Mouse (Mus musculus) lung, postnatal 0 days (tissue): ENCODE measurements around the gene Sirt1. TPM values are rescaled to one million over a fixed set of nuclear protein-coding genes. Genes with fewer than 3 reads are reported as not detected.
A peak's percentile ranks its signal among the peaks of the same experiment; 100 is the strongest.

Experiments used
- ATAC-seq: fragments of 200-750 bp; cut with Nextera tagmentation; 2 replicates; pipeline ENCODE4 v1.8.0; 2017; ENCODE audit warnings: moderate library complexity
- DNase-seq: peaks from one replicate; pipeline ENCODE4 v3.0.0-alpha.2; 2016; ENCODE audit warnings: low spot score
- H3K27ac ChIP-seq: fragments of 300-500 bp; sonication (generic); 2 replicates; pipeline ENCODE4 v1.5.1; 2014; ENCODE audit warnings: antibody characterized with exemption, mild to moderate bottlenecking, low read length, mixed read lengths
- H3K27me3 ChIP-seq: fragments of 300-500 bp; sonication (generic); replicated peaks from 2 replicates; pipeline ENCODE4 v1.6.1; 2014; ENCODE audit warnings: low read length, mixed read lengths; ENCODE audit not compliant: insufficient read depth
- H3K36me3 ChIP-seq: fragments of 300-500 bp; sonication (generic); 2 replicates; pipeline ENCODE4 v1.6.1; 2014; ENCODE audit warnings: low read length, mixed read lengths; ENCODE audit not compliant: insufficient read depth
- H3K4me1 ChIP-seq: fragments of 300-500 bp; sonication (generic); 2 replicates; pipeline ENCODE4 v1.6.1; 2014; ENCODE audit warnings: antibody characterized with exemption, low read depth, low read length, mixed read lengths; ENCODE audit not compliant: insufficient read depth
- H3K4me2 ChIP-seq: fragments of 300-500 bp; sonication (generic); replicated peaks from 2 replicates; pipeline ENCODE4 v1.6.1; 2014; ENCODE audit warnings: low read depth, mild to moderate bottlenecking, low read length, moderate library complexity, mixed read lengths
- H3K4me3 ChIP-seq: fragments of 300-500 bp; sonication (generic); 2 replicates; pipeline ENCODE4 v1.5.1; 2014; ENCODE audit warnings: low read depth, low read length
- H3K9ac ChIP-seq: fragments of 300-500 bp; sonication (generic); replicated peaks from 2 replicates; pipeline ENCODE4 v1.6.1; 2014; ENCODE audit warnings: low read depth, mild to moderate bottlenecking
- H3K9me3 ChIP-seq: fragments of 300-500 bp; sonication (generic); 2 replicates; pipeline ENCODE4 v1.6.1; 2016; ENCODE audit warnings: low read length, mixed read lengths
- CTCF ChIP-seq: IDR thresholded peaks from 2 replicates; pipeline ENCODE4 v1.5.1; 2016; ENCODE audit warnings: antibody characterized with exemption, mild to moderate bottlenecking
- EP300 ChIP-seq: IDR thresholded peaks from 2 replicates; pipeline ENCODE4 v1.6.1; 2016; ENCODE audit warnings: antibody characterized with exemption, mild to moderate bottlenecking, control low read depth
- WGBS: fragments of 180-500 bp; shearing (Covaris S2); extraction: QIAGEN DNeasy Blood & Tissue Kit; methylation state at CpG from one replicate; pipeline ENCODE4 v1.1.7; 2014; 5-methylcytosine and 5-hydroxymethylcytosine counted together
- polyA plus RNA-seq: library from polyadenylated mRNA; unstranded; fragments of >200 nt; fragmentation: Nextera tagmentation; extraction: Ambion mirVana; gene quantifications from 2 replicates; pipeline ENCODE4 v1.2.1, GENCODE M21; 2015

Sirt1 gene
- 5.4 and 5.5 TPM in 2 replicates for polyA plus RNA-seq

DNA sequence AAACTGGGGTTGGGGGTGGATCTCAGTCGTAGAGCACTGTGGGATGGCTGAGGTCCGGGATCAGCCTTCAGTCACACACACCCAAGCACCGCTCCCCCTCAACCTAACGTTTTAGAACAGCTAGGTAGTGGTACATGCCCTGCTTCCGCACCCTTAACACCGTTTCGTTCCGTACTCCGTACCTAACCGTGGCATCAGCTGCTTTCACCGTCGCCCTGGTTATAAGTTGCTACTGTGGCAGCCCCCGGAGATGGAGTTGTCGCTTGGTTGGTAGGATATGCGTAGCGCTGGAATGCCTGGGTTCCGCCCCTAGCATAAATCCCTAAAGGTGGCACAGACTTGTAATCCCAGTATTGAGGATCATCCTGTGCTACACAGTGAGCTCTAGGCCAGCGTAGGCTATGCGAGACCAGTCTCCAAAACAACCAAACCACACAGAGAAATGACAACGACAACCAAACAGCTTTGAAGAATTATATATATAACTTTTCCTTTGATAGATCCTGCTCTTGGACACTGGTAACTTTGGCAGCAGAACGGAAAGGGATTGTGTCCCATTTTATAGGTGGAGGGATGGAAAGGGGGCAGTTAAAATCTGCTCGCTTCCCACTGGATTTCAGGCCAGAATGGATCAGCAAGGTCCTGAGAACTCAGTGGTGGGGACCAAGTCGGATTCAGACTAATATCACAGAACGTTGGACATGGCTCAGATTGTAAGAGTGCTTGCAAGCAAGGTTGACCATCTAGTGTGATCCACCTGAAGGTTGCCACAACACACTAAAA is at the start of gene Sirt1:
Sirt1 (minus strand) TSS at position 207 of the 783 bp plus-strand sequence.
- DNase-seq (peak; percentile 29), ATAC-seq (no peak)
- Histone ChIP-seq H3K4me2 (peak within 1 kb of the TSS; percentile 77), H3K9ac (peak within 1 kb of the TSS; percentile 44; the same call in 1 of the 2 replicates), H3K36me3 (no peaks in the 10 kb centered on the region), H3K27ac (peak within 1 kb of the TSS; percentile 44), H3K4me3 (peak within 1 kb of the TSS; percentile 56), H3K9me3 (no peaks in the 10 kb centered on the region), H3K4me1 (0 out of 2 replicates have a peak, but pooled peaks cover 7% of the 10 kb centered on the region), H3K27me3 (no peaks in the 10 kb centered on the region)
- no peak for TF ChIP-seq EP300
- no peak for TF ChIP-seq CTCF
- 3% methylated on average over 24 of the region's 24 CpGs for WGBS

DNA sequence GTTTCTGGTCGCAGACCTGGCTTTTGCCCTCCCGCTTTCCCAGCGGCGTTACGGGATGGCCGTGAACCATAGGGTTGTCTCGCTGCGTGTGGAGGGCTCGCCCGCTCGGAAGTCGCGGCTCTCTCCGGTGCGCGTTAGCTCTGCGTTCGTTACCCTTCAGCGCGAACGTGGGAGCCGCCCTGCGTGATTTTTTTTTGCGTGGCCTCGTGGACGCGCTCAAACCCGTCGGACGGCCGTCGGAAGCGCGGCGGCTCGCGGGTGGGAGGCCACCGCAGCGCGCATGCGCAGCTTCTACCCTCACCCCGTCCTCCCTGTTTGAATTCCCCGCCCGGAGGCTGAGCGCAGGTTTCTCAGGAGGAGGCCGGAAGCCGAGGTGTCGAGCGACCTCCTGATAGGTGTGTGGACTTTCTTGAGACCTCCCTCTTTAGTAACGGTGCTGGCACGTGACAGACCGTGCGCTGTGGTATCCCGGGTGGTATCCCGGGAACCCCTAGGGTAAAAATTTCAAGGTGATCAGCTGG is 48.3 kb upstream of the Sirt1 start, which contains the start of gene Ctnna3:
Ctnna3 (plus strand) TSS at position 314 of the 521 bp plus-strand sequence.
- no peaks in the 10 kb centered on the region for H3K9me3 ChIP-seq
- no peak for TF ChIP-seq EP300
- TF ChIP-seq CTCF, result no peak
- WGBS, result under 1% methylated on average over 55 of the region's 55 CpGs
- H3K4me3 ChIP-seq, result peak within 1 kb of the TSS; percentile 94
- H3K36me3 ChIP-seq, result no peaks in the 10 kb centered on the region
- peak within 1 kb of the TSS; percentile 79 for H3K27ac ChIP-seq
- H3K4me1 ChIP-seq, result no peaks in the 10 kb centered on the region; the same call in 1 of the 2 replicates
- DNase-seq (peak; percentile 95), ATAC-seq (peak; percentile 92)
- H3K9ac ChIP-seq, result peak within 1 kb of the TSS; percentile 56
- no peaks in the 10 kb centered on the region for H3K27me3 ChIP-seq
- H3K4me2 ChIP-seq, result peak within 1 kb of the TSS; percentile 64

DNA sequence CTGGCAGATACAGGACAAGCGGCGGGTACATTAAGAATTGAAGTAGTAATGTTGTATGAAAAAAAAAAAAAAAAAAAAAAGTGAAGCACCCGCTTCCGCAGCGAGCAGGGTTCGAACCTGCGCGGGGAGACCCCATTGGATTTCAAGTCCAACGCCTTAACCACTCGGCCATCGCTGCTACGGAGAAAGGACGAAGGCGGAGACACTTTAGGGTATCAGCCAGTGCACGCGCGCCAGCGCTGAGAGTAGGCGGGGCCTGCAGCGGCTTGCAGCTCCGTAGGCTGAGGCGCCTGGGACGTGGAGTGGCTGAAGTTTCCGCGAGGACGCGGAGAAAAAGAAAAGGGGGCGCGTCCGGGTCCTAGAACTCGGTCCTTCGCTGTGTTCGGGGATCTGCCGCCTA is 47.9 kb upstream of the Sirt1 start:
- no peaks in the 10 kb centered on the region; the same call in 1 of the 2 replicates for H3K4me1 ChIP-seq
- ATAC-seq, result peak; percentile 95
- no peaks in the 10 kb centered on the region for H3K27me3 ChIP-seq
- H3K9me3 ChIP-seq, result no peaks in the 10 kb centered on the region
- peak overlapping the region; percentile 94 for H3K4me3 ChIP-seq
- WGBS, result under 1% methylated on average over 34 of the region's 34 CpGs
- H3K9ac ChIP-seq, result peak overlapping the region; percentile 56
- H3K36me3 ChIP-seq, result no peaks in the 10 kb centered on the region
- DNase-seq, result peak; percentile 95
- H3K27ac ChIP-seq, result peak overlapping the region; percentile 79
- TF ChIP-seq EP300 (no peak), CTCF (no peak)
- peak overlapping the region; percentile 64 for H3K4me2 ChIP-seq

DNA sequence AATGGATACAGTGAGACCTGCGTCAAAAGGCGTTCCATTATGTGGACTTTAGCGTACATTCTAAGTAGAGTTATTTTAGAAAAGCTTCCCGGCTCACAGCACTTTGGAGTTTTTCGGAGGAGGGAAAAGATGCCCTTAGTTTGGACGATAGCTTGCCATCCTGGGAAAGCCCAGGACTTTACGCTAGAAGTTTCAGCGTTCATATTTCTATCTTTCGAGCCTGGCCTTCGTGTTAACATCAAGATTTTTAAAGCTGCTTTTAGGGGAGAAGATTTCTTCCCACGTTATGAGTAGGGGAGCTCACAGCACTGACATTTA is 47.5 kb upstream of the Sirt1 start:
- H3K4me2 ChIP-seq, result peak overlapping the region; percentile 64
- WGBS, result under 1% methylated on average over 11 of the region's 11 CpGs
- no peaks in the 10 kb centered on the region for H3K9me3 ChIP-seq
- H3K27ac ChIP-seq, result no peak overlapping the region
- 0 out of 2 replicates have a peak overlapping the region, but pooled peaks have one; percentile 32 for H3K9ac ChIP-seq
- DNase-seq (no peak), ATAC-seq (no peak)
- no peaks in the 10 kb centered on the region for H3K36me3 ChIP-seq
- peak overlapping the region; percentile 94 for H3K4me3 ChIP-seq
- H3K27me3 ChIP-seq, result no peaks in the 10 kb centered on the region
- H3K4me1 ChIP-seq, result no peaks in the 10 kb centered on the region; the same call in 1 of the 2 replicates
- TF ChIP-seq EP300, result no peak
- no peak for TF ChIP-seq CTCF

DNA sequence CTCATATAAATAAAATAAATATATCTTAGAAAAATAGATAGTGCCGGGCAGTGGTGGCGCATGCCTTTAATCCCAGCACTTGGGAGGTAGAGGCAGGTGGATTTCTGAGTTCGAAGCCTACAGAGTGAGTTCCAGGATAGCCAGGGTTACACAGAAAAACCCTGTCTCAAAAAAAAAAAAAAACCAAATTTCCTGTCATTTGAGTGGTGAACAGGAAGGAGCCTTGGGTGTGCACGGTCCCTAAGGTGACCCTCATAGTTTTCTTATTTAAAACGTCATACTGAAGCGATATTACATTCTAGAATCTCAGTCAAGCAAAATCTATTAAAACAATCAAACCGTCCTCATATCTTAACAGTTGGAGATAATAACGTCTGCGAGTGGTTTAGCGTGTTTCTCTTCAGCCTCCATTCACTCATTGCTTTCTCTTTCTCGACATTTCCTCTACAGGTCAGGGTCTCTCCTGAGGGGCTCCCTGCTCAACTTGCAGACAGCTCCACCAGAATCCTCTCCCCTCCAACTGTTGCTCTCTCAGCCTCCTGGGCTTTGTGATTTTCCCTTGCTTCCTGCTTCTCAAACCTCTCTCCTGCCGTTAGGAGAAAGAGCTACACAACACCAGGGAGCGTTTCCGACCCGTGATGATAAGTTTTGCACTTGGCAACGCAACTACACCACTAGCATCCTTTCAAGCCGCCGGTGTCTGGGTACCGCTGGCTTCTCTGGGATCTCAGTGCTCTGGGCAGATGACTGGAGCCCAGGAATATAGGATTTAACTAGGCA is 46.9 kb upstream of the Sirt1 start:
- Histone ChIP-seq H3K9ac (0 out of 2 replicates have a peak overlapping the region, but pooled peaks have one; percentile 32), H3K4me3 (peak overlapping the region; percentile 94), H3K9me3 (no peaks in the 10 kb centered on the region), H3K4me1 (no peaks in the 10 kb centered on the region; the same call in 1 of the 2 replicates), H3K27me3 (no peaks in the 10 kb centered on the region), H3K4me2 (peak overlapping the region; percentile 64), H3K27ac (no peak overlapping the region), H3K36me3 (no peaks in the 10 kb centered on the region)
- WGBS, result 15% methylated on average over 19 of the region's 19 CpGs
- DNase-seq (peak; percentile 45), ATAC-seq (no peak)
- TF ChIP-seq EP300 (no peak), CTCF (no peak)

DNA sequence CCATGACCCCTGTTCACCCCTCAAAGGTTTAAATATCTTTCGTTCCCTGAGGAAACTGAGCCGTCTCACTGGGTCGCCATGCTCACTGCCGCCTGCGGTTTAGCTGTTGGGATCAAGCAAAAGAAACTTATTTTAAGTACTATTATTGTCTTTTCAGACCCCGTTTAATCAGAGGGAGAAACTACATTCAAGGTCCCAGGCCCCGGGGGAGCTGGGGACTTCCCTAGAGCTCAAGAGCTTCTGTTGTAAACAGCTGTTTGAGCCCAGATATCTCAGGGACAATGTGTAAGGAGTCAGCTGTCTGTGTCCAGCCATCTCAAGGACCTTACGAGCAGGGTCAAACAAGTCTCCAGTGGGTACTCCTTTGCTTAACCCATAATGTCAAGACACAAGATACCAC is 45.6 kb upstream of the Sirt1 start:
- DNase-seq, result no peak
- no peaks in the 10 kb centered on the region for H3K27me3 ChIP-seq
- TF ChIP-seq CTCF (no peak), EP300 (no peak)
- no peaks in the 10 kb centered on the region for H3K9me3 ChIP-seq
- WGBS, result 76% methylated on average over 8 of the region's 8 CpGs
- H3K4me1 ChIP-seq, result no peaks in the 10 kb centered on the region; the same call in 1 of the 2 replicates
- H3K36me3 ChIP-seq, result no peaks in the 10 kb centered on the region
- ATAC-seq, result no peak
- no peak overlapping the region for H3K27ac ChIP-seq
- H3K9ac ChIP-seq, result no peak overlapping the region
- no peak overlapping the region for H3K4me2 ChIP-seq
- H3K4me3 ChIP-seq, result no peak overlapping the region
